In genomic region chr2:110204705-110205318, GRCm38 (mm10) we compare ENCODE assay signal across 8 mouse cellular contexts.
DNase-seq lines count a peak whose midpoint lies in the region; TF ChIP-seq lines count a peak whose summit lies in the region.

No protein-coding gene starts in this region.

- no peaks in the 10 kb centered on the region for H3K4me1 ChIP-seq in cortical plate, adult 2 months (ENCODE audit: control insufficient read depth, insufficient read depth, low read length)
- H3K4me1 ChIP-seq in megakaryocyte, embryonic 14.5 days = peaks cover 5% of the 10 kb centered on the region; the same call in 1 of the 2 replicates

- peaks cover 3% of the 10 kb centered on the region; the same call in 1 of the 2 replicates for H3K9me3 ChIP-seq in megakaryocyte, embryonic 14.5 days

- H3K27me3 ChIP-seq in megakaryocyte, embryonic 14.5 days (replicated peaks) = peaks cover 3% of the 10 kb centered on the region

- H3K36me3 ChIP-seq in megakaryocyte, embryonic 14.5 days (replicated peaks; ENCODE audit: low read length) = no peaks in the 10 kb centered on the region

- H3K27ac ChIP-seq in cortical plate, adult 2 months (ENCODE audit: insufficient read depth, low read length) = no peak overlapping the region

- peak; percentile 24 for DNase-seq in ovary, adult 18-20 months (ENCODE audit: low spot score)
- DNase-seq in ovary, postnatal 10 days (ENCODE audit: low spot score) = no peak
- DNase-seq in gastrocnemius, postnatal 25 days = peak; percentile 50
- DNase-seq in induced T-regulatory cell, adult 2 months (ENCODE audit: low read depth) = peak; percentile 54
- peak; percentile 37 to 48 for DNase-seq in left cerebral cortex, adult 8-10 months (ENCODE audit: low spot score in 2 of 2)
- DNase-seq in right cerebral cortex, postnatal 36 days (ENCODE audit: low spot score in 2 of 2) = peak; percentile 62 to 71

- peak; percentile 87 for TF ChIP-seq CTCF in cortical plate, adult 2 months (IDR thresholded peaks at IDR 0.05; ENCODE audit: extremely low read depth, insufficient read depth, low read length)

- TF ChIP-seq POLR2A in cortical plate, adult 2 months (IDR thresholded peaks at IDR 0.05; ENCODE audit: extremely low read depth, insufficient read depth, low read length) = no peak

- no peak overlapping the region for H3K4me3 ChIP-seq in cortical plate, adult 2 months (ENCODE audit: insufficient read depth, low read length)
- peak overlapping the region; percentile 59 for H3K4me3 ChIP-seq in megakaryocyte, embryonic 14.5 days (replicated peaks)
